Mouse (Mus musculus) liver, embryonic 13.5 days (tissue): ENCODE data around the gene Kazald1. TPM values are rescaled to one million over a fixed set of nuclear protein-coding genes. Genes with fewer than 3 reads are reported as not detected.

Experiments used
- ATAC-seq: fragments of 200-750 bp; cut with Nextera tagmentation; 2 replicates; pipeline ENCODE4 v1.8.0; 2017; ENCODE audit warnings: low read depth, mild to moderate bottlenecking, moderate number of reproducible peaks, moderate library complexity
- DNase-seq: peaks from one replicate; pipeline ENCODE4 v3.0.0; 2022
- H3K27ac ChIP-seq: fragments of 300-500 bp; sonication (generic); 2 replicates; pipeline ENCODE4 v1.5.1; 2015; ENCODE audit warnings: moderate library complexity, mild to moderate bottlenecking, inconsistent platforms
- H3K27me3 ChIP-seq: fragments of 300-500 bp; sonication (generic); 2 replicates; pipeline ENCODE4 v1.6.1; 2015; ENCODE audit warnings: mild to moderate bottlenecking, inconsistent platforms
- H3K36me3 ChIP-seq: fragments of 300-500 bp; sonication (generic); 2 replicates; pipeline ENCODE4 v1.6.1; 2015; ENCODE audit warnings: mild to moderate bottlenecking, inconsistent platforms
- H3K4me1 ChIP-seq: fragments of 300-500 bp; sonication (generic); replicated peaks from 2 replicates; pipeline ENCODE4 v1.6.1; 2015; ENCODE audit warnings: inconsistent platforms
- H3K4me2 ChIP-seq: fragments of 300-500 bp; sonication (generic); 2 replicates; pipeline ENCODE4 v1.6.1; 2015; ENCODE audit warnings: inconsistent platforms, mild to moderate bottlenecking, moderate library complexity
- H3K4me3 ChIP-seq: fragments of 300-500 bp; sonication (generic); replicated peaks from 2 replicates; pipeline ENCODE4 v1.5.1; 2015; ENCODE audit warnings: mild to moderate bottlenecking, inconsistent platforms
- H3K9ac ChIP-seq: fragments of 300-500 bp; sonication (generic); 2 replicates; pipeline ENCODE4 v1.6.1; 2015; ENCODE audit warnings: mild to moderate bottlenecking, inconsistent platforms
- H3K9me3 ChIP-seq: fragments of 300-500 bp; sonication (generic); replicated peaks from 2 replicates; pipeline ENCODE4 v1.6.1; 2016; ENCODE audit warnings: inconsistent platforms
- WGBS: fragments of 180-500 bp; shearing (Covaris S2); methylation state at CpG from one replicate; pipeline ENCODE4 v1.1.7; 2015; ENCODE audit not compliant: insufficient replicate concordance; 5-methylcytosine and 5-hydroxymethylcytosine counted together
- polyA plus RNA-seq: library from polyadenylated mRNA; unstranded; fragments of >200 nt; fragmentation: Nextera tagmentation; extraction: Ambion mirVana; gene quantifications from 2 replicates; pipeline ENCODE4 v1.2.1, GENCODE M21; 2015

Gene Kazald1
- polyA plus RNA-seq, 1 experiment from 2014 or later = 0.25 TPM

- ATAC-seq (no peak), DNase-seq (no peak)
- H3K36me3 ChIP-seq = no peaks in the 10 kb centered on the region
- no peak overlapping the region for H3K27ac ChIP-seq
- peaks cover 55% of the 10 kb centered on the region for H3K4me1 ChIP-seq
- peak overlapping the region; percentile 35 for H3K4me3 ChIP-seq
- no peaks in the 10 kb centered on the region for H3K9me3 ChIP-seq
- peak overlapping the region; percentile 53 for H3K4me2 ChIP-seq
- no peak overlapping the region for H3K9ac ChIP-seq
- WGBS = 2% methylated on average over 17 of the region's 17 CpGs
- H3K27me3 ChIP-seq = peaks cover 98% of the 10 kb centered on the region
Measured at GRCm38 (mm10) chr19:45080711-45081110, 5.7 kb downstream of the Kazald1 start.

- Histone ChIP-seq H3K9ac (no peak overlapping the region), H3K36me3 (no peaks in the 10 kb centered on the region), H3K27ac (no peak overlapping the region), H3K4me3 (no peak overlapping the region), H3K4me1 (peaks cover 49% of the 10 kb centered on the region), H3K27me3 (peaks cover 98% of the 10 kb centered on the region), H3K4me2 (no peak overlapping the region), H3K9me3 (no peaks in the 10 kb centered on the region)
- DNase-seq = peak; percentile 28
- no peak for ATAC-seq
- WGBS = under 1% methylated on average over 5 of the region's 5 CpGs
Measured at GRCm38 (mm10) chr19:45081279-45081678, 6.2 kb downstream of the Kazald1 start.

- ATAC-seq (no peak), DNase-seq (no peak)
- Histone ChIP-seq H3K4me1 (peaks cover 42% of the 10 kb centered on the region), H3K4me2 (no peak overlapping the region), H3K4me3 (no peak overlapping the region), H3K27me3 (peaks cover 98% of the 10 kb centered on the region), H3K36me3 (no peaks in the 10 kb centered on the region), H3K9me3 (no peaks in the 10 kb centered on the region), H3K9ac (no peak overlapping the region), H3K27ac (no peak overlapping the region)
- WGBS = 12% methylated on average over 11 of the region's 11 CpGs
Measured at GRCm38 (mm10) chr19:45081841-45082550, 7.0 kb downstream of the Kazald1 start.

- Histone ChIP-seq H3K9ac (no peak overlapping the region), H3K36me3 (no peaks in the 10 kb centered on the region), H3K4me3 (no peak overlapping the region), H3K4me1 (no peaks in the 10 kb centered on the region), H3K4me2 (no peak overlapping the region), H3K27me3 (peaks cover 12% of the 10 kb centered on the region), H3K27ac (no peak overlapping the region), H3K9me3 (no peaks in the 10 kb centered on the region)
- no peak for DNase-seq
- WGBS = 13% methylated on average over 11 of the region's 11 CpGs
- no peak for ATAC-seq
Measured at GRCm38 (mm10) chr19:45097868-45098267, 22.8 kb downstream of the Kazald1 start.

- H3K27me3 ChIP-seq = peaks cover 38% of the 10 kb centered on the region
- no peaks in the 10 kb centered on the region for H3K9me3 ChIP-seq
- WGBS = 50% methylated on average over 8 of the region's 8 CpGs
- no peaks in the 10 kb centered on the region for H3K36me3 ChIP-seq
- no peaks in the 10 kb centered on the region for H3K4me1 ChIP-seq
- H3K4me2 ChIP-seq = no peak overlapping the region
- H3K4me3 ChIP-seq = no peak overlapping the region
- DNase-seq = no peak
- no peak overlapping the region for H3K27ac ChIP-seq
- ATAC-seq = no peak
- no peak overlapping the region for H3K9ac ChIP-seq
Measured at GRCm38 (mm10) chr19:45100486-45101270, 25.6 kb downstream of the Kazald1 start.

GRCm38 (mm10) chr19:45105591-45105990, 30.6 kb downstream of the Kazald1 start:
- no peaks in the 10 kb centered on the region for H3K4me1 ChIP-seq
- H3K4me3 ChIP-seq = no peak overlapping the region
- WGBS = 12% methylated on average over 1 of the region's 1 CpGs
- ATAC-seq = no peak
- H3K36me3 ChIP-seq = no peaks in the 10 kb centered on the region
- H3K9me3 ChIP-seq = no peaks in the 10 kb centered on the region
- H3K27me3 ChIP-seq = peaks cover 44% of the 10 kb centered on the region
- no peak overlapping the region for H3K4me2 ChIP-seq
- no peak overlapping the region for H3K27ac ChIP-seq
- H3K9ac ChIP-seq = no peak overlapping the region
- no peak for DNase-seq

GRCm38 (mm10) chr19:45106689-45107088, 31.6 kb downstream of the Kazald1 start:
- ATAC-seq (no peak), DNase-seq (no peak)
- Histone ChIP-seq H3K27ac (no peak overlapping the region), H3K4me1 (no peaks in the 10 kb centered on the region), H3K27me3 (peaks cover 47% of the 10 kb centered on the region), H3K4me3 (no peak overlapping the region), H3K36me3 (no peaks in the 10 kb centered on the region), H3K4me2 (no peak overlapping the region), H3K9ac (no peak overlapping the region), H3K9me3 (no peaks in the 10 kb centered on the region)
- WGBS = 28% methylated on average over 6 of the region's 6 CpGs

GRCm38 (mm10) chr19:45110681-45111080, 35.6 kb downstream of the Kazald1 start:
- no peak for ATAC-seq
- Histone ChIP-seq H3K9ac (no peak overlapping the region), H3K4me1 (peaks cover 4% of the 10 kb centered on the region), H3K4me3 (no peak overlapping the region), H3K27ac (no peak overlapping the region), H3K36me3 (no peaks in the 10 kb centered on the region), H3K9me3 (no peaks in the 10 kb centered on the region), H3K4me2 (no peak overlapping the region), H3K27me3 (peaks cover 12% of the 10 kb centered on the region; the same call in 1 of the 2 replicates)
- DNase-seq = no peak
- 33% methylated on average over 8 of the region's 8 CpGs for WGBS

GRCm38 (mm10) chr19:45112444-45112843, 37.4 kb downstream of the Kazald1 start:
- 66% methylated on average over 6 of the region's 6 CpGs for WGBS
- Histone ChIP-seq H3K4me3 (no peak overlapping the region), H3K27ac (no peak overlapping the region), H3K4me2 (no peak overlapping the region), H3K27me3 (peaks cover 5% of the 10 kb centered on the region), H3K36me3 (no peaks in the 10 kb centered on the region), H3K9ac (no peak overlapping the region), H3K4me1 (peaks cover 4% of the 10 kb centered on the region), H3K9me3 (no peaks in the 10 kb centered on the region)
- no peak for ATAC-seq
- DNase-seq = no peak

GRCm38 (mm10) chr19:45113791-45114460, 38.9 kb downstream of the Kazald1 start:
- Histone ChIP-seq H3K9me3 (no peaks in the 10 kb centered on the region), H3K27me3 (peaks cover 5% of the 10 kb centered on the region), H3K36me3 (no peaks in the 10 kb centered on the region), H3K4me2 (no peak overlapping the region), H3K9ac (no peak overlapping the region), H3K27ac (peak overlapping the region; percentile 69), H3K4me1 (peaks cover 4% of the 10 kb centered on the region), H3K4me3 (no peak overlapping the region)
- DNase-seq (no peak), ATAC-seq (peak; percentile 75)
- WGBS = 14% methylated on average over 18 of the region's 18 CpGs

GRCm38 (mm10) chr19:45114772-45115171, 39.7 kb downstream of the Kazald1 start:
- ATAC-seq (no peak), DNase-seq (no peak)
- 40% methylated on average over 3 of the region's 3 CpGs for WGBS
- H3K36me3 ChIP-seq = no peaks in the 10 kb centered on the region
- peaks cover 4% of the 10 kb centered on the region for H3K4me1 ChIP-seq
- H3K9ac ChIP-seq = no peak overlapping the region
- no peak overlapping the region for H3K27ac ChIP-seq
- H3K4me3 ChIP-seq = no peak overlapping the region
- no peak overlapping the region for H3K4me2 ChIP-seq
- peaks cover 5% of the 10 kb centered on the region for H3K27me3 ChIP-seq
- no peaks in the 10 kb centered on the region for H3K9me3 ChIP-seq
